Mouse (Mus musculus) liver, embryonic 14.5 days (tissue): ENCODE measurements around the gene Apex1. TPM values are rescaled to one million over a fixed set of nuclear protein-coding genes. Genes with fewer than 3 reads are reported as not detected.

Experiments
- ATAC-seq: fragments of 200-750 bp; cut with Nextera tagmentation; 2 replicates; pipeline ENCODE4 v1.8.0; 2017; ENCODE audit warnings: moderate number of reproducible peaks, mild to moderate bottlenecking, moderate library complexity; ENCODE audit not compliant: insufficient read depth
- DNase-seq, 3 experiments: peaks; one replicate each; pipeline ENCODE4 v3.0.0-alpha.2; 2012 to 2013; ENCODE audit warnings: low read depth in 3 of 3, low spot score in 3 of 3
- H3K27ac ChIP-seq: fragments of 300-500 bp; sonication (generic); 2 replicates; pipeline ENCODE4 v1.5.1; 2014; ENCODE audit warnings: moderate library complexity, mild to moderate bottlenecking, control low read depth, inconsistent platforms
- H3K27me3 ChIP-seq: fragments of 300-500 bp; sonication (generic); 2 replicates; pipeline ENCODE4 v1.6.1; 2014; ENCODE audit warnings: mild to moderate bottlenecking, low read length, moderate library complexity; ENCODE audit not compliant: control insufficient read depth, insufficient read depth
- H3K36me3 ChIP-seq: fragments of 300-500 bp; sonication (generic); replicated peaks from 2 replicates; pipeline ENCODE4 v1.6.1; 2014; ENCODE audit warnings: low read depth; ENCODE audit not compliant: control insufficient read depth, insufficient read depth
- H3K4me1 ChIP-seq, 2 experiments: fragments of 200-500 bp in 1 of 2; fragments of 300-500 bp in 1 of 2; sonication (generic) in 1 of 2; replicated peaks; 2 replicates each; pipeline ENCODE4 v1.6.1; 2012 to 2014; ENCODE audit warnings: antibody characterized with exemption in 1 of 2, inconsistent platforms in 1 of 2, low read length in 1 of 2; ENCODE audit not compliant: control insufficient read depth in 2 of 2, insufficient read depth in 2 of 2
- H3K4me2 ChIP-seq: fragments of 300-500 bp; sonication (generic); 2 replicates; pipeline ENCODE4 v1.6.1; 2014; ENCODE audit warnings: low read depth, mild to moderate bottlenecking, control low read depth, moderate library complexity
- H3K4me3 ChIP-seq, 2 experiments: fragments of 200-500 bp in 1 of 2; fragments of 300-500 bp in 1 of 2; sonication (generic) in 1 of 2; 2 replicates each; pipeline ENCODE4 v1.5.1; 2012 to 2014; ENCODE audit warnings: low read depth in 2 of 2, low read length in 2 of 2, mild to moderate bottlenecking in 2 of 2, control low read depth in 1 of 2, inconsistent platforms in 1 of 2, moderate library complexity in 1 of 2; ENCODE audit not compliant: insufficient read depth in 1 of 2
- H3K9ac ChIP-seq: fragments of 300-500 bp; sonication (generic); replicated peaks from 2 replicates; pipeline ENCODE4 v1.6.1; 2014; ENCODE audit warnings: mild to moderate bottlenecking, control low read depth, moderate library complexity
- H3K9me3 ChIP-seq: fragments of 300-500 bp; sonication (generic); 2 replicates; pipeline ENCODE4 v1.6.1; 2016; ENCODE audit warnings: low read length, mixed read lengths; ENCODE audit not compliant: control insufficient read depth
- CTCF ChIP-seq: IDR thresholded peaks from 2 replicates; pipeline ENCODE4 v1.5.1; 2016; ENCODE audit warnings: antibody characterized with exemption, low read depth, control low read depth
- EP300 ChIP-seq: IDR thresholded peaks from 2 replicates; pipeline ENCODE4 v1.6.1; 2016; ENCODE audit warnings: antibody characterized with exemption, low read depth
- WGBS: fragments of 180-500 bp; shearing (Covaris S2); extraction: QIAGEN DNeasy Blood & Tissue Kit; methylation state at CpG from one replicate; pipeline ENCODE4 v1.1.7; 2014; ENCODE audit not compliant: insufficient replicate concordance; 5-methylcytosine and 5-hydroxymethylcytosine counted together
- polyA plus RNA-seq, 2 experiments: library from polyadenylated mRNA; depleted of rRNA in 1 of 2; stranded (reverse) in 1 of 2; unstranded in 1 of 2; fragments of >200 nt; fragmentation: Nextera tagmentation in 1 of 2; extraction: Ambion mirVana in 1 of 2; gene quantifications; 2 replicates each; pipeline versions ENCODE4 v1.2.1 to v1.2.3; 2012 to 2014

The Apex1 gene
- 34.5 and 51.3 TPM in 2 replicates for polyA plus RNA-seq (2012; rRNA removed)
- polyA plus RNA-seq (2014; fragmentation: Nextera tagmentation; extraction: Ambion mirVana) = 85.7 and 90.8 TPM in 2 replicates

DNA sequence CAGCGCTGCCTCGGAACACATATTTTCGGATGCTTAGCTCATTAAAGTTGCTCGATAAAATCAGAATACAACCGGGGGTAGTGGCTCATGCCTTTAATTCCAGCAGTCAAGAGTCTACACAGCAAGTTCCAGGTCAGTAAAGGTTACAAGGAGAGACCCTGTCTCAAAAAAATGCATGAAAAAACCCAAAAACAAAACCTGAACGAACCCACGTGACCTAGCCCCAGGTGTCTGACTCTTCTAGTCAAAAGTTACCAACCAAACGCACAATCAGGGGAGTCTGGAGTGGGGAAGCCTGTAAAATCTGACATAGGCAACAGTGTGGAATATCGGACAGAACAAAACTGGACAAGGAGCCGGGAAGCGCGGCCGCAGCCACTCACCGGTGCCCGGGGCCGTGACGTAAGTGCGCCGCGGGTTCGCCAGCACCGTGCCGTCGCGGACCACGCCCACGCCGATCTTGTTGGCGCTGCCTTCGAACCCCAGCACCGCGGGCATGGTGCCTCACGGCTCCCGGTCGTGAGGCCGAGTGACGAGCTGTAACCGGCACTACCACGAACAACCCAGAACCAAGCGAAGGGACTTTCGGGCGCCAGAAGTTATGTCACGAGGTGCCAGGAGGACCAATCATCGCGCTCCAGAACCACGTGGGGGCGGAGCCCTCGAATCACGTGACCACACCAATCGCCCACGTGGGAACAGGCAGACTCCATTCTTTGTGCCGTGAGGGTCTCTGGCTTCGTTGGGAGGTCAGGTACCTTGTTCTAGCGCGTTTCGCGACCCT lies at the start of gene Apex1, which contains the start of gene Osgep:
Apex1 (plus strand) TSS at position 688 of the 784 bp plus-strand sequence.
Osgep (minus strand) TSS at position 613 of the 784 bp plus-strand sequence.
- Histone ChIP-seq H3K4me3 (peak within 1 kb of the TSS; percentile 77 to 85), H3K9ac (peak within 1 kb of the TSS; percentile 89), H3K36me3 (peaks cover 31% of the 10 kb centered on the region), H3K4me2 (peak within 1 kb of the TSS; percentile 96), H3K27me3 (no peaks in the 10 kb centered on the region), H3K9me3 (no peaks in the 10 kb centered on the region), H3K27ac (peak within 1 kb of the TSS; percentile 88), H3K4me1 (peaks cover 0 to 6% of the 10 kb centered on the region in 2 experiments; a peak in 3 of 4 replicates)
- ATAC-seq (peak; percentile 90), DNase-seq (peak; percentile 90 to 92 (median 92))
- TF ChIP-seq EP300 = no peak
- TF ChIP-seq CTCF = no peak
- WGBS = under 1% methylated on average over 57 of the region's 57 CpGs

DNA sequence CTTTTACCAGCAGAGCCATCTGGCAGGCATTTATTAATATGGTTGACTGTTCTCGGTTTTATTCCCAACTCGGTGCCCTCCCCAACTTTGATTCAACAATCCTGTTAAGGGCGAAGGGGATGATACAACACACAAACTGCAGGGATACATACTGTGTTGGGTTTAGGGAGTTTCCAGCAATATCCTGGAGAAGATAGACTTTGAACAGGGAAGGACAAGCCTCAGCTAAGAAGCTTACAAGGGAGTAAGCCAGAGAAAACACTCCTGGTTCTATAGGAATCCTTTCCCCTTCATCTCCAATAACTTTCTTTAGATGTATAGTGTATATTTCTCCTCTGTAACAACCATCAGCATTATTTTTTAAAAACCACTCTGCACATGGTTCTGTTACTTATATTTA lies 49.6 kb upstream of the Apex1 start:
- ATAC-seq (no peak), DNase-seq (no peak)
- TF ChIP-seq EP300 (no peak), CTCF (no peak)
- H3K4me1 ChIP-seq = peaks cover 0 to 9% of the 10 kb centered on the region in 2 experiments; a peak in 2 of 4 replicates
- no peaks in the 10 kb centered on the region for H3K36me3 ChIP-seq
- H3K4me3 ChIP-seq = no peak overlapping the region
- H3K4me2 ChIP-seq = no peak overlapping the region
- 60% methylated on average over 3 of the region's 3 CpGs for WGBS
- no peak overlapping the region for H3K27ac ChIP-seq
- H3K27me3 ChIP-seq = no peaks in the 10 kb centered on the region
- no peak overlapping the region for H3K9ac ChIP-seq
- H3K9me3 ChIP-seq = no peaks in the 10 kb centered on the region

DNA sequence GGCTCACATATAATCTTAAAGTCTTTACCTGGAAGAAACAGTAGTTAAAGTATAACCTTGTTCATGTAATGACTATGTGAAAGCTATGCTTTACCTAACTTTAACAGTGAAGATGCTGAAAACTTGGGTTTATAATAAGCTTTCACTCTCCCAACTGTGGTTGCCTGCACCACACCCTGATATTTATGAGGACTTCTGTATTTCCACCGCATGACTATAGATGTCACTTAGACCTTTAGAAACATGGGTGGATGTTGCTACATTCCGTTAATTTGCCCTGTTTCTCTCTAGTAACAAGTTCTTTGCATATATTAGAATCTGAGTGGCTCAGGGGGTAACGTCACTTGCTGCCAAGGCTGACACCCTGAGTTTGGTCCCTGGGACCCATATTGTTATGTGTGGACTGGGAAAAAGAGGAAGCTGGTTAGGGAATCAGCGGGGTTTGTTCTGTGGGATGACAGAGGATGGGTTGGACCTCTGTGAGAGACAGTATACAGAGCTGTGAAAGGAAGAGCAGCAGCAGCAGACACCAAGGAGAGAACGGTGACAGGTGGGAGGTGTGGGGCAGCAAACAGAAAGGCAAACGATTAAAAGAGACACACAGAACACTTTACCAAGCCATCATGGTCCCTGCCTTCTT lies 49.1 kb upstream of the Apex1 start:
- no peaks in the 10 kb centered on the region for H3K36me3 ChIP-seq
- H3K9me3 ChIP-seq = no peaks in the 10 kb centered on the region
- TF ChIP-seq EP300 (no peak), CTCF (no peak)
- ATAC-seq = no peak
- WGBS = 54% methylated on average over 6 of the region's 6 CpGs
- H3K27me3 ChIP-seq = no peaks in the 10 kb centered on the region
- H3K9ac ChIP-seq = no peak overlapping the region
- H3K27ac ChIP-seq = no peak overlapping the region
- H3K4me2 ChIP-seq = no peak overlapping the region
- peaks cover 0 to 7% of the 10 kb centered on the region in 2 experiments; a peak in 2 of 4 replicates for H3K4me1 ChIP-seq
- no peak overlapping the region for H3K4me3 ChIP-seq
- no peak for DNase-seq

DNA sequence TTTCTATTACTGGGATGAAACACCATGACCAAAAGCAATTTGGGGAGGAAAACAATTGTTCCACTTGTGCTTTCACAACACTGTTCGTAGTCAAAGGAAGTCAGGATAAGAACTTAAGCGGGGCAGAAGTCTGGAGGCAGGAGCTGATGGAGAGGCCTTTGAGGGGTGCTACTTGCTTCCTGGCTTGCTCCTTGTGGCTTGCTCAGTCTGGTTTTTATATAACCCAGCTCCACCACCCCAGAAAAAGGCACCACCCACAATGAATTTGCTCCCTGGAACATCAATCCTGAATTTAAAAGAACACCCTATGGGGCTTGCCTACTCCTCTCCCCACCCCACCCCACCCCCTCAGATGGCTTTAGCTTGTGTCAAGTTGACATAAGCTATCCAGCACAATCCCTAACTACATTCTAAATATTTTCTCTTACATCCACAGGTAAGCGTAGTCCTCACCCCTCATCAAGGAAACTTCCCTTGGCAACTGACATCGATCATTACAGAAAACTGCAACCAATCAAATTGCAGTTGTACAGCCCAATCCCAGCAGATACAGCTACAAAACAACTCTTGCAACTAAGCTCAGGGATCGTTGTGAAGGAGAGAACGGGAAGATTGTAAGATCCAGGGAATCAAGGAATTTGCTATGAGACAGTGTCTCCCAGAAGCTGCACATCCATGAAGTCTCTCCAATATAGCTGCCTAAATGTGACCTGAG lies 48.4 kb upstream of the Apex1 start:
- Histone ChIP-seq H3K27ac (no peak overlapping the region), H3K4me3 (no peak overlapping the region), H3K4me2 (no peak overlapping the region), H3K4me1 (peaks cover 0 to 5% of the 10 kb centered on the region in 2 experiments; a peak in 1 of 4 replicates), H3K27me3 (no peaks in the 10 kb centered on the region), H3K9me3 (no peaks in the 10 kb centered on the region), H3K36me3 (no peaks in the 10 kb centered on the region), H3K9ac (no peak overlapping the region)
- WGBS = 58% methylated on average over 6 of the region's 6 CpGs
- DNase-seq (no peak), ATAC-seq (no peak)
- TF ChIP-seq CTCF (no peak), EP300 (no peak)
